Mouse (Mus musculus): ENCODE measurements around the gene Nsmce1. TPM values are rescaled to one million over a fixed set of nuclear protein-coding genes. Genes with fewer than 3 reads are reported as not detected.

The Nsmce1 gene
- polyA plus RNA-seq, 1 experiment: 27.6 TPM

DNA sequence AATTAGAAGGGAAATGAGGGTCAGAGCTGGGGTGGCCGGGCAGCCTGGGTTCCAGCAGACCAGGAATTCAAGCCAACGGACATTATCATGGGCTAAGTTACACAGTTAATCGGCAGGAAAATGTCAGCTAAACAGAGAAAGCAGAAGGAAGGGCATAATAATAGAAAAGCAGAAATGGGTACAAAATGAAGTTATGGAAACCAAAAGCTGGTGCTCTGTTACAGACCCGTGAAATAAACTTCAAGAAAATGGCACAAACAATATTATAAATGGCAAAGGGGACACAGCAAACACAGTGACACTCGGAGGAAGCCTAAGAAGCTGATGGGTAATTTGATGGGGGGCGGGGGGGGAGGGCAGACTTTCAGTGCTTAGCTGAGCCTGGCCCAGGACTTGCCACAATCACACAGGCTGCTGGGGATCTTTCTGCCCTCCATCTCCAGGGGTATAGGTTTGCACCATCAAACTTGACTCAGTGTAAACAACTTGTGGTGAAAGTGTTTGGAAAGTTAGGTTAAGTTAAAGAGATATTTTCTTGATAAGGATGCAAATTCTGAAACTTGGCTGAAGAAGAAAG, 4.6 kb upstream of the Nsmce1 start:
- no peak overlapping the region for H3K4me3 ChIP-seq (ENCODE audit: insufficient read depth, low read length)
- no peak overlapping the region for H3K27ac ChIP-seq (ENCODE audit: insufficient read depth, low read length)
- H3K4me1 ChIP-seq (ENCODE audit: control insufficient read depth, insufficient read depth, low read length): no peaks in the 10 kb centered on the region
- no peak for TF ChIP-seq CTCF (IDR thresholded peaks at IDR 0.05; ENCODE audit: extremely low read depth, insufficient read depth, low read length)
- no peak for TF ChIP-seq POLR2A (IDR thresholded peaks at IDR 0.05; ENCODE audit: extremely low read depth, insufficient read depth, low read length)

DNA sequence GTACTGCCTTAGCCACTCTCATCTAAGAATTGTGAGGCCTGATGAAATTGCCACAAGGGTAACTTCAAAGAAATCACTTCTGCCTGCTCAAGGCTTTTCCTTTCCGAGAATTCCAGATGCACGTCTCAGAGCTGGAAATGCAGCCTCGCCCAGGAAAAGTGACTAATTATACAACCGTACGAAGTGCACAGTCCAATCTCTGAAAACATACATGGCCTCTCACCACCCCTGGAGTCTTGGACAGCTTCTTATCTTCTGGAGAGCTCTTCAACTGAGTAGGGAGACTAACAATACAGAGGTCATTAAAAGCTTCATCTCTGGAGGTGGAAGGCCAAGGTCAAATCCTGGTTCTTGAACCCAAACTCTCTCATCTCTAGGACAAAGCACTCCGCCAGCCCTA, 1.2 kb upstream of the Nsmce1 start:
- no peak for TF ChIP-seq CTCF (IDR thresholded peaks at IDR 0.05; ENCODE audit: extremely low read depth, insufficient read depth, low read length)
- TF ChIP-seq POLR2A (IDR thresholded peaks at IDR 0.05; ENCODE audit: extremely low read depth, insufficient read depth, low read length): no peak
- H3K4me3 ChIP-seq (ENCODE audit: insufficient read depth, low read length): no peak overlapping the region
- H3K27ac ChIP-seq (ENCODE audit: insufficient read depth, low read length): no peak overlapping the region
- peaks cover 1% of the 10 kb centered on the region; the same call in 1 of the 2 replicates for H3K4me1 ChIP-seq (ENCODE audit: control insufficient read depth, insufficient read depth, low read length)

DNA sequence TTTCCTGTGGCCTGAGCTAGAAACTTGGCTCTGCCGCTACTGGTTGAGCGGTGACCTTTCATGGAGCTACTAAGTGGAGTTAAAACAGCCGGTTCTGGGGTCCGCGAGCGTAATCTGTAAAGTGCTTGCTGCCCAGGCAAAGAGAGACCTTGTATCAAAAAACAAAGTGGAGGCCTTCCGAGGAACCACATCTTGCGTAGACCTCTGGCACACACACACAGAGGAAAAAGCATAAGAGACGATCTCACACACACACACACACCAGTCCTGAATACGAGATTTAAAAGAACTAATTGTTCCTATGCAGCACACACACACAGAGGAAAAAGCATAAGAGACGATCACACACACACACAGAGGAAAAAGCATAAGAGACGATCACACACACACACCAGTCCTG, 364 bp upstream of the Nsmce1 start:
- Histone ChIP-seq H3K4me1 (ENCODE audit: control insufficient read depth, insufficient read depth, low read length) (peaks cover 1% of the 10 kb centered on the region; the same call in 1 of the 2 replicates), H3K27ac (ENCODE audit: insufficient read depth, low read length) (peak overlapping the region; percentile 54), H3K4me3 (ENCODE audit: insufficient read depth, low read length) (peak overlapping the region; percentile 59)
- TF ChIP-seq CTCF (IDR thresholded peaks at IDR 0.05; ENCODE audit: extremely low read depth, insufficient read depth, low read length) (no peak), POLR2A (IDR thresholded peaks at IDR 0.05; ENCODE audit: extremely low read depth, insufficient read depth, low read length) (no peak)

DNA sequence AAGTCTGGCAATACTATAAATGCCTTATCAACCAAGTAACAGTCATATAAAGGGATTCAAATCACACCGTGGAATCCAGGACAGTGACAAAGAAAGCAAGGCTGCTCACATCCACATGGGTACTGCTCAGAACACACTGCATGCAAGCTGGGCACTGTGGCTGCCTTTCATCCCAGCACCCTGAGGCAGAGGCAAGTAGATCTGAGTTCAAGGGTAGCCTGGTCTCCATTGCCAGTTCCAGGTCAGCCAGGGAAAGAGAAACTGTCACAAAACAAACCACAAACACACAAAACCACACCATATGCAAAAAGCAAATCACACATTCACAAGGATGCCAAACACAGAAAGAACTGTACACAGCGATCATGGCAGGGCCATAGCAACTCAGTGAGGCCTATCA, 1.8 kb downstream of the Nsmce1 start:
- H3K27ac ChIP-seq (ENCODE audit: insufficient read depth, low read length): no peak overlapping the region
- no peak overlapping the region for H3K4me3 ChIP-seq (ENCODE audit: insufficient read depth, low read length)
- TF ChIP-seq CTCF (IDR thresholded peaks at IDR 0.05; ENCODE audit: extremely low read depth, insufficient read depth, low read length) (no peak), POLR2A (IDR thresholded peaks at IDR 0.05; ENCODE audit: extremely low read depth, insufficient read depth, low read length) (no peak)
- peaks cover 1% of the 10 kb centered on the region; the same call in 1 of the 2 replicates for H3K4me1 ChIP-seq (ENCODE audit: control insufficient read depth, insufficient read depth, low read length)

DNA sequence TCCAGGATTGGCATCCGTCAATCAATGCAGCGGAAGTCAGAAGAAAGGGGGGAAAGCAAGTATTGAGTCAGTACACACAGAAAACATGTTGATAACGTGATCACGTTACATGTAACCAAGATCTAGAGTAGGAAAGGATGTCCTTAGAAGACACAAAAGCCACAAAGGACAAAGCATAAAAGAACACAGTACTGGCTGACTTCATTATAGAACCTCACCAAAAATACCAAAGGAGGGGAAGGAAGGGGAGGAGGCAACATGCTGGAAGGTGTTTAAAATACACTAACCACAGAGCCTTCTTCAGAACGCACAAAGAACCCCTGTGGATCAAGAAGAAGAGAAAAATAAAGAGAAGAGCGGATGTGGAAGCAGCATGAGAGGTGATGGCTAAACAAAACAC, 2.7 kb downstream of the Nsmce1 start:
- Histone ChIP-seq H3K4me3 (ENCODE audit: insufficient read depth, low read length) (no peak overlapping the region), H3K27ac (ENCODE audit: insufficient read depth, low read length) (no peak overlapping the region), H3K4me1 (ENCODE audit: control insufficient read depth, insufficient read depth, low read length) (peaks cover 1% of the 10 kb centered on the region; the same call in 1 of the 2 replicates)
- TF ChIP-seq POLR2A (IDR thresholded peaks at IDR 0.05; ENCODE audit: extremely low read depth, insufficient read depth, low read length) (no peak), CTCF (IDR thresholded peaks at IDR 0.05; ENCODE audit: extremely low read depth, insufficient read depth, low read length) (no peak)

DNA sequence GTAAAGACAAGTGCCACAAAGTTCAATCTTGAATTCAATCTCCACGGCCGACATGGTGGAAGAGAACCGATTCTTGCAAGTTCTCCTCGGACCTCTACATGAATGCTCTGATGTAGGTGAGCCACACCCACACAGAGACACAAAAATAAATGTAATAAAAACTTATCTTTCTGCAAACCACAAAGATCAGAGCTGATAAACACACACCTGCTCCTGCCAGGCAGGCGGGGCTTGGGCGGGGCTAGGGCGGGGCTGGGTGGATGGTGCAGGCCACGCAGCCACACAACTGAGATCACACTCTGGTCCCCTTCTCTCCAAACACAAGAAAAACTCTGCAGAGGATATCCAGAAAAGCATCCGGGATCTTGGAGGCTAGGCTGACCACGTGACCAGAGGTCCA, 4.3 kb downstream of the Nsmce1 start:
- Histone ChIP-seq H3K27ac (ENCODE audit: insufficient read depth, low read length) (no peak overlapping the region), H3K4me1 (ENCODE audit: control insufficient read depth, insufficient read depth, low read length) (peaks cover 1% of the 10 kb centered on the region; the same call in 1 of the 2 replicates), H3K4me3 (ENCODE audit: insufficient read depth, low read length) (no peak overlapping the region)
- TF ChIP-seq POLR2A (IDR thresholded peaks at IDR 0.05; ENCODE audit: extremely low read depth, insufficient read depth, low read length) (no peak), CTCF (IDR thresholded peaks at IDR 0.05; ENCODE audit: extremely low read depth, insufficient read depth, low read length) (no peak)

DNA sequence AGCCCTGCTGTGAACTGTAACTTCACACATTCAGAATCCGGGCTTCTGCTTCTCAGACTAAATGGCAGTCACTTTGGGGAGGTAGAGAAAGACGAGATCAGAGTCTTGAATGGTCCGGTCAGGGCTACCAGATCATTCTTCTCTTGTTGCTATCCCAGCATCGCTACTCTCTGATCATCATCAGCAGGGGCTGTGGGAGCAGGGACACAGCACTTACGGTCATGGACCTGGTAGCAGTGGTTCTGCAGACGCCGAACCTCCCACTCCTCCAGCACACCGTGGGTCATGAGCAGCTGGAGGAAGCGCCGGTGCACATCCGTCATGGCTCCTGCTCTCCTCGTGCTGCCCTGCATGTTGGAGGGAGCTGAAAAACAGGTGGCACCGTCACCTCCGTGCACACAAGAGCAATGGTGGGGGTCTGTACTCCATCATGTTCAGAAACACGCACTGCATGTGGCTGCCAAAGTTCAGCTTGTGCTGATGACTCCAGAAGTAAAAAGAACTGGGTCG, 5.2 kb downstream of the Nsmce1 start:
- TF ChIP-seq CTCF (IDR thresholded peaks at IDR 0.05; ENCODE audit: extremely low read depth, insufficient read depth, low read length): no peak
- H3K4me3 ChIP-seq (ENCODE audit: insufficient read depth, low read length): no peak overlapping the region
- no peak overlapping the region for H3K27ac ChIP-seq (ENCODE audit: insufficient read depth, low read length)
- peaks cover 1% of the 10 kb centered on the region; the same call in 1 of the 2 replicates for H3K4me1 ChIP-seq (ENCODE audit: control insufficient read depth, insufficient read depth, low read length)

DNA sequence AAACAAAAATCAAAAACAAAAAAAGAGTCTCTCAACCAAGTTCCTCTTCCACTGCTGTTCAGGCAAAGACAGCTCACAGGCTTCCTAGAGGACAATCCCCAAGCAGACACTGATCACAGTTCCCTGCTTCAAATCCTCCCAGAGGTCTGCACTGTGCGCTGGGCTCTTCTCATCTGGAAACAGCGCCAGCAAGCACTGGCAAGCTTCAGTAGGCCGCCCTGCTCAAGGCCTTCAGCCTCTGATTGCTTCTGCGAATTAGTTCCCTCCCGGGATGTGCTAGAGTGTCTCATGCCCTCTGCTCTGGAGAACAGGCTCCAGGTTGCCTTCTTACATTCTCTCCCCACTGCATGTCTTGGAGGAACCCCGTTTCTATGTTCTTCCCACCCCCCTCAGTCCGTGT, 6.6 kb downstream of the Nsmce1 start:
- TF ChIP-seq POLR2A (IDR thresholded peaks at IDR 0.05; ENCODE audit: extremely low read depth, insufficient read depth, low read length) (no peak), CTCF (IDR thresholded peaks at IDR 0.05; ENCODE audit: extremely low read depth, insufficient read depth, low read length) (no peak)
- Histone ChIP-seq H3K27ac (ENCODE audit: insufficient read depth, low read length) (no peak overlapping the region), H3K4me1 (ENCODE audit: control insufficient read depth, insufficient read depth, low read length) (no peaks in the 10 kb centered on the region), H3K4me3 (ENCODE audit: insufficient read depth, low read length) (no peak overlapping the region)

DNA sequence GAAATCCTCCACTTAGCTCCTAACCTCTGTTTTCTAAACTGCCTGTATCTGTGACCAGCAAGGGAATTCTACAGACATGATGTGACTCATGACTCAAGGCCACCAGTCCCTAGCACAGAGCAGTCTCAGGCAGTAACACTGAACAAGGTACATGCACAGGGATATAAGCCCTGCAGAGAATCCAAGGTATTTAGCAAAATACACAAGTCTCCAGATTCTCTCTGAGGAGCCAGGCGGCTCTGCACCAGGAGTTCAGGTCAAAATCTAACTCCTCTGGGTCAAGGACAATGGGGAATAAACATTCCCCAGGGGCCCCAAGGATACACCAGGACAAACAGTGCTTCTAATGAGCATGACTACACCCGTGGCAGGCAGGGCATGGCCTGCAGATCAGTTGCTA, 8.5 kb downstream of the Nsmce1 start:
- H3K4me3 ChIP-seq (ENCODE audit: insufficient read depth, low read length): no peak overlapping the region
- H3K27ac ChIP-seq (ENCODE audit: insufficient read depth, low read length): no peak overlapping the region
- H3K4me1 ChIP-seq (ENCODE audit: control insufficient read depth, insufficient read depth, low read length): no peaks in the 10 kb centered on the region
- TF ChIP-seq CTCF (IDR thresholded peaks at IDR 0.05; ENCODE audit: extremely low read depth, insufficient read depth, low read length) (no peak), POLR2A (IDR thresholded peaks at IDR 0.05; ENCODE audit: extremely low read depth, insufficient read depth, low read length) (no peak)

DNA sequence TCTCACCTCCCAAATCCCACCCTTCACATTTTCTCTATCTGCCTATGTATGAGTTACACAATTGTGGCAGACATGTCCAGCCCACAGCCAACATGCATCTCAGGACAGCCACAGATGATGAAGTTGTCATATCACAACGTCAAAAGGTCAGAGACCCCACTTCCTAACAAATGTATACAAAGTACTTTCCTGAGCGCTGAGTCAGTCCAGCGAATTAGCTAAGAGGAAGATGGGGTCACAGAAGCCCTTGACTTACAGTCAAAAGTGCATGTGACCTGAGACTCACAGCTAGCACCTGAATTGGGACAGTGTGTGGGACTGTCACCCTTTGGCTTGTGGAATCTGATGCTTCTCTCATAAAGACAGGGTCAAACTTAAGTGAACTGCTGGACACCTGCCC, 9.1 kb downstream of the Nsmce1 start:
- no peak overlapping the region for H3K4me3 ChIP-seq (ENCODE audit: insufficient read depth, low read length)
- TF ChIP-seq CTCF (IDR thresholded peaks at IDR 0.05; ENCODE audit: extremely low read depth, insufficient read depth, low read length) (no peak), POLR2A (IDR thresholded peaks at IDR 0.05; ENCODE audit: extremely low read depth, insufficient read depth, low read length) (no peak)
- no peaks in the 10 kb centered on the region for H3K4me1 ChIP-seq (ENCODE audit: control insufficient read depth, insufficient read depth, low read length)

More for the DNA sequence above, 9.1 kb downstream of the Nsmce1 start:
- no peak overlapping the region for H3K27ac ChIP-seq (ENCODE audit: insufficient read depth, low read length)

All from cortical plate, adult 2 months (tissue).